Mouse (Mus musculus) MEL (cell line): ENCODE data around the gene Mtcl1.

ENCODE experiments used
- CHD1 ChIP-seq: IDR thresholded peaks from 2 replicates; pipeline ENCODE4 v1.6.1; 2012; ENCODE audit warnings: low read depth, mild to moderate bottlenecking, inconsistent platforms, low read length, improper control_type of control experiment
- CTCF ChIP-seq, 3 experiments: IDR thresholded peaks in 2 of 3; conservative IDR thresholded peaks in 1 of 3; 2 replicates each; pipeline ENCODE4 v1.5.1; 2011 to 2012; ENCODE audit warnings: low read length in 3 of 3, low read depth in 2 of 3, mild to moderate bottlenecking in 2 of 3, improper control_type of control experiment in 1 of 3, inconsistent platforms in 1 of 3, mixed read lengths in 1 of 3, moderate library complexity in 1 of 3; ENCODE audit not compliant: control insufficient read depth in 1 of 3, insufficient read depth in 1 of 3, poor library complexity in 1 of 3, severe bottlenecking in 1 of 3
- HCFC1 ChIP-seq: IDR thresholded peaks from 2 replicates; pipeline ENCODE4 v1.6.1; 2012; ENCODE audit warnings: low read depth, mild to moderate bottlenecking, inconsistent platforms, low read length, improper control_type of control experiment, moderate library complexity
- NELFE ChIP-seq: IDR thresholded peaks from 2 replicates; pipeline ENCODE4 v1.6.1; 2011; ENCODE audit warnings: low read depth, low read length, improper control_type of control experiment
- POLR2A ChIP-seq, 2 experiments: IDR thresholded peaks; 2 replicates each; pipeline ENCODE4 v1.6.1; 2011 to 2012; ENCODE audit warnings: low read length in 2 of 2, mild to moderate bottlenecking in 2 of 2, control low read depth in 1 of 2, improper control_type of control experiment in 1 of 2, low read depth in 1 of 2, moderate library complexity in 1 of 2; ENCODE audit not compliant: control insufficient read depth in 1 of 2, insufficient read depth in 1 of 2, poor library complexity in 1 of 2
- SMC3 ChIP-seq: IDR thresholded peaks from 2 replicates; pipeline ENCODE4 v1.6.1; 2011; ENCODE audit warnings: low read depth, low read length, improper control_type of control experiment
- TAL1 ChIP-seq: IDR thresholded peaks from 2 replicates; pipeline ENCODE4 v1.6.1; 2012; ENCODE audit warnings: mild to moderate bottlenecking, inconsistent platforms, low read length, moderate library complexity, mixed read lengths
- USF2 ChIP-seq, 2 experiments: IDR thresholded peaks; 2 replicates each; pipeline ENCODE4 v1.6.1; 2011 to 2012; ENCODE audit warnings: improper control_type of control experiment in 2 of 2, low read length in 2 of 2, borderline replicate concordance in 1 of 2, inconsistent platforms in 1 of 2, low read depth in 1 of 2, mild to moderate bottlenecking in 1 of 2; ENCODE audit not compliant: insufficient read depth in 1 of 2
- ZNF384 ChIP-seq: IDR thresholded peaks from 2 replicates; pipeline ENCODE4 v1.6.1; 2012; ENCODE audit warnings: low read depth, mild to moderate bottlenecking, inconsistent platforms, low read length, improper control_type of control experiment

GRCm38 (mm10) chr17:66331207-66331606 lies 118.3 kb downstream of the Mtcl1 start:
- TF ChIP-seq ZNF384 (no peak), TAL1 (no peak), SMC3 (no peak), HCFC1 (no peak), USF2 (IDR thresholded peaks at IDR 0.05; ENCODE audit: borderline replicate concordance in 1 of 2, insufficient read depth in 1 of 2, low read depth in 1 of 2, low read length in 2 of 2) (no peak), CTCF (IDR thresholded peaks at IDR 0.05 in 2 of 3, conservative IDR thresholded peaks at IDR 0.05 in 1 of 3; ENCODE audit: control insufficient read depth in 1 of 3, insufficient read depth in 1 of 3, low read depth in 2 of 3, low read length in 3 of 3, poor library complexity in 1 of 3, severe bottlenecking in 1 of 3) (no peak), CHD1 (no peak), POLR2A (IDR thresholded peaks at IDR 0.05; ENCODE audit: control insufficient read depth in 1 of 2, insufficient read depth in 1 of 2, low read depth in 1 of 2, low read length in 2 of 2, poor library complexity in 1 of 2) (no peak), NELFE (no peak)
